Mouse (Mus musculus): ENCODE results near the gene Iqsec1.
A peak's percentile ranks its signal among the peaks of the same experiment; 100 is the strongest.
"Not testable (repeated sequence)": the region's sequence is repeated elsewhere in the genome, so short reads cannot be mapped to it uniquely, and the experiment has no call there.

The Iqsec1 gene

GRCm38 (mm10) chr6:90661029-90661399 lies 327.5 kb downstream of the Iqsec1 start:
- DNase-seq (ENCODE audit: low spot score in 2 of 2) = no peak

- DNase-seq (ENCODE audit: low spot score in 2 of 2) = no peak
These were observed 328.0 kb downstream of the Iqsec1 start for GRCm38 (mm10) chr6:90660398-90661028.

- DNase-seq (ENCODE audit: low spot score in 2 of 2) = no peak
These were observed 328.6 kb downstream of the Iqsec1 start for GRCm38 (mm10) chr6:90659913-90660312.

- not testable (repeated sequence) for DNase-seq (ENCODE audit: low spot score in 2 of 2)
These were observed 332.1 kb downstream of the Iqsec1 start for GRCm38 (mm10) chr6:90656344-90656850.

GRCm38 (mm10) chr6:90653736-90654135 lies 334.7 kb downstream of the Iqsec1 start:
- peak in 1 of 2 experiments; percentile 28 for DNase-seq (ENCODE audit: low spot score in 2 of 2)

- no peak for DNase-seq (ENCODE audit: low spot score in 2 of 2)
These were observed 337.9 kb downstream of the Iqsec1 start for GRCm38 (mm10) chr6:90650634-90651033.

- DNase-seq (ENCODE audit: low spot score in 2 of 2) = no peak
These were observed 339.2 kb downstream of the Iqsec1 start for GRCm38 (mm10) chr6:90649279-90649678.

GRCm38 (mm10) chr6:90648391-90648790 lies 340.1 kb downstream of the Iqsec1 start:
- DNase-seq (ENCODE audit: low spot score in 2 of 2) = no peak

GRCm38 (mm10) chr6:90644965-90645364 lies 343.5 kb downstream of the Iqsec1 start:
- no peak for DNase-seq (ENCODE audit: low spot score in 2 of 2)

GRCm38 (mm10) chr6:90643057-90643456 lies 345.4 kb downstream of the Iqsec1 start:
- DNase-seq (ENCODE audit: low spot score in 2 of 2) = no peak

GRCm38 (mm10) chr6:90635611-90636010 lies 352.9 kb downstream of the Iqsec1 start:
- DNase-seq (ENCODE audit: low spot score in 2 of 2) = no peak

- no peak for DNase-seq (ENCODE audit: low spot score in 2 of 2)
These were observed 353.4 kb downstream of the Iqsec1 start for GRCm38 (mm10) chr6:90635081-90635480.

GRCm38 (mm10) chr6:90632526-90632925 lies 356.0 kb downstream of the Iqsec1 start:
- not testable (repeated sequence) for DNase-seq (ENCODE audit: low spot score in 2 of 2)

- DNase-seq (ENCODE audit: low spot score in 2 of 2) = no peak
These were observed 358.1 kb downstream of the Iqsec1 start for GRCm38 (mm10) chr6:90630427-90630826.

GRCm38 (mm10) chr6:90629506-90629905 lies 359.0 kb downstream of the Iqsec1 start:
- no peak for DNase-seq (ENCODE audit: low spot score in 2 of 2)

- DNase-seq (ENCODE audit: low spot score in 2 of 2) = no peak
These were observed 360.9 kb downstream of the Iqsec1 start for GRCm38 (mm10) chr6:90627556-90627955.

- no peak for DNase-seq (ENCODE audit: low spot score in 2 of 2)
These were observed 363.1 kb downstream of the Iqsec1 start for GRCm38 (mm10) chr6:90625207-90625994.

GRCm38 (mm10) chr6:90624733-90625132 lies 363.8 kb downstream of the Iqsec1 start:
- no peak for DNase-seq (ENCODE audit: low spot score in 2 of 2)

- no peak for DNase-seq (ENCODE audit: low spot score in 2 of 2)
These were observed 364.3 kb downstream of the Iqsec1 start for GRCm38 (mm10) chr6:90624184-90624583.

- no peak for DNase-seq (ENCODE audit: low spot score in 2 of 2)
These were observed 365.0 kb downstream of the Iqsec1 start for GRCm38 (mm10) chr6:90623456-90623836.

- no peak for DNase-seq (ENCODE audit: low spot score in 2 of 2)
These were observed 365.6 kb downstream of the Iqsec1 start for GRCm38 (mm10) chr6:90622758-90623455.

- no peak for DNase-seq (ENCODE audit: low spot score in 2 of 2)
These were observed 366.9 kb downstream of the Iqsec1 start for GRCm38 (mm10) chr6:90621584-90621890.
